Mouse (Mus musculus): ENCODE measurements at regions not wholly inside any gene's neighbourhood (a gene's known extent, or its start where the extent isn't known, plus 50 kb on each side); places are given as distances from the start of the nearest gene placed in this dataset.

DNA sequence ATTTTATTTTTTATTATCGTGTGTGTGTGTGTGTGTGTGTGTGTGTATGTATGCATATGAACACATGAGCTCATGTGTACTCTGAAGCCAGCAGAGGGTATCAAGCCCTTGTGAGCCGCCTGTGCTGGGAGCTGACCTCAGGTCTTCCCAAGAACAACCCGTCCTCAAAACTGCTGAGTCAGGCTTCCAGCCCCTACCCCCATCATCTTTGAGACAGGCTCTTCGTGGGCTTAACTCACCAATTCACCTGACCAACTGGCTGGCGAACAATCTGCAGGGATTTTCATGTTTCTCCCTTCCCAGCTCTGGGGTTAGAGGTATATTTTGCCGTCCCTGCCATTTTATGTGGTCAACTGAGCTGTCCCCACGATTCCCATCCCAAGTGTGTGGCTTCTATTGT lies 107.7 kb upstream of the Ubr2 start:
- TF ChIP-seq CTCF (conservative IDR thresholded peaks at IDR 0.05; ENCODE audit: insufficient read depth, insufficient read length, low read depth, low read length) (no peak), POLR2A (IDR thresholded peaks at IDR 0.05; ENCODE audit: low read depth, low read length) (no peak)

All from kidney, adult 2 months (tissue).